Mouse (Mus musculus): ENCODE measurements at regions not wholly inside any gene's neighbourhood (a gene's known extent, or its start where the extent isn't known, plus 50 kb on each side); places are given as distances from the start of the nearest gene placed in this dataset.

DNA sequence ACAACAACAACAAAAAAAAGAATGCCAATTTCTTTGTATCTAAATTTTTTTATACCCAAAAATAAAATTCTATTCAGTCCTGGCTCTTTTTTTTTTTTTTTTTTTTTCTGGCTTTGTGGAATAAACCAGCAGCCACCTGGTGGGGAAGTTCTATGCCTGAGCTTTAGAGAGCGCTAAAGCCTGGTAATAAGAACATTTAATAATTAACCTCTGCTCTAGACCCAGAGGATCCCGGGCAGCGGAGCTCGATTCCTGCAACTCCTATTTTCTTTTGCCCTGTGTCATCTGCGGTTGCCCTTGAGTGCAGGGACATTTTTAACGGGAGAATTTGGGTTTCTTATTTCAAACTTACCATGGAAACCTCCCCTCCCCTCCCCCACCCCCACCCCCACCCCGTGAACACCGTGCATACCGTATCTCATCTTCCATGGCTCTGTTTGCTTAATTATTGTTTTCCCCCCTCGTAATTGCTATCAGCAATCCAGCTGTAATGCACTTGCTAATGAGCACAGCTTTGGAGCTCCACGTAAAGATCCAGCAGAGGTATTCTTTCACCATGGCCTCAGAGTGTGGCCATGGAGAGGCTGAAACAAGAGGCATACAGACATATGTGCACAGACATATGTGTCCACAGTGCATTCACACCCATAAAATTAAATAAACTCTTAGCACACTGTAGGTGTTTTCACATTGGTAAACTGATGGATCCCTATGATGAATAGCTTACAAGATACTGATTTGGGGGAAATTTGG, 62.8 kb upstream of the Gpr12 start:
- no peak for TF ChIP-seq CTCF (IDR thresholded peaks at IDR 0.05; ENCODE audit: insufficient read depth, low read length)
- TF ChIP-seq POLR2A (IDR thresholded peaks at IDR 0.05; ENCODE audit: borderline replicate concordance, extremely low read depth, low read depth, low read length) = no peak
